Mouse (Mus musculus) R1 (cell line): ENCODE measurements around the gene Exo1.

ENCODE experiments used
- DNase-seq: peaks from one replicate; pipeline ENCODE4 v3.0.0-alpha.2; 2018; ENCODE audit warnings: low read depth, low spot score

The Exo1 gene

GRCm38 (mm10) chr1:175880453-175881296 is at the start of gene Exo1:
Gene Exo1, plus strand, starts transcription at chr1:175880581.
- DNase-seq: peak; percentile 90

GRCm38 (mm10) chr1:175855515-175855914 is 24.9 kb upstream of the Exo1 start:
- DNase-seq: no peak

DNA sequence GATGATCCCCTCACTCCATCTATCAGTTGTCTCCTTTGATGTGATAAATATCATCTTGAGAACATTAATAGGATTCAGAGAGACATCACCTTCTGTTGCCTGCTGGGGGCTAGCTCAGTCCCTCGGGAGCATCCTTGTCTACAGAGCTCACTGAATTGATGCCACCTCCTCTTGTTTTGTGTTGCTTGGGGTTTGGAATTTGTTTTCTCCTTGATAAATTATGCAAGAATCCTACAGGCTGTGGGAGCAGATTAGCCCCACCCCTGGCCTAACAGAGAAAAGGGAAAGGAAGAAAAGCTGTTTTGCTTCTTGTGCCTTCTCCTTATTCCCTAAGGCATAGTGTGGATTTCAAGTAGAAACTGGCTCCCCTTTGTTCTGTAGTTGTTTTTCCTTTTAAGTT is 13.3 kb upstream of the Exo1 start:
- DNase-seq: peak; percentile 57

DNA sequence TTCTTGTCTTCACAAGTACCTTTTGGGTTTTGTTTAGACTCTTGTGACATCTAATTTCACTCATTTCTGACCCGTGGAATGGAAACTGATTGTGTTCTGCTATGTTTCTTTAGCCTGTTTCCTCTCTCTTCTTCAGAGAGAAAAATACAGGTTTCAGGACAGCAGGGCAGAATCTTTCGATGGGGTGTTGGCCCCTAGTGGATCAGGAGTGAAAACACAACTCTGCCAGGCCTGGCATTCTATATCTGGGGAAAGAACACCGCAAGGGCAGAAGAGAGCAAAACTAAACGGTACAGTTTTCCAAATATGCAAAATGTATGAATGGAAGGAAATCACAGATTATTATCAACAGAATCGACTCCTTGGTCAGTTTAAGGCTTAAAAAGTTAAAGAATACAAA is 12.8 kb upstream of the Exo1 start:
- DNase-seq: peak; percentile 38

- peak; percentile 17 for DNase-seq
Observed at GRCm38 (mm10) chr1:175870716-175871115, 9.7 kb upstream of the Exo1 start.

- no peak for DNase-seq
Observed at GRCm38 (mm10) chr1:175872028-175872816, 8.2 kb upstream of the Exo1 start.

DNA sequence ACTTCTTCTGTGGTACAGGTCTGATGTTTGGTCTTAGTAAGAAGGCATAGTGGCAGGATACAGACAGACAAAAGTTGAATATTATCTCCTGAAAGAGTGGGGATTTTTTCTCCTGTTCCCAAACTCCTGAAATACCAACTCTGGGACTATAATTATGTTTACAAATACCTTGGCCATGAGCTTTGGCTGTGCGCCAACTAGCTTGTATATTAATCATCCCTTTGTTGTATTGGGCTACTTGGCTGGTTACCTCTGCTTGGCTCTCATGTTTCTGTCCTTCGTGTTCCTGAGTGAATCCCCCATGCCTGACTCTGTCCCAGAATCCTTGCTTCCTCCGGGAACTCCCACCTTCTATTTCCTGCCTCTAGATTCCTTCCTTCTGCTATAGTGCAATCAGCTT is 3.0 kb downstream of the Exo1 start:
- DNase-seq: no peak

- DNase-seq: no peak
Observed at GRCm38 (mm10) chr1:175893263-175893662, 12.9 kb downstream of the Exo1 start.

- DNase-seq: no peak
Observed at GRCm38 (mm10) chr1:175893726-175894125, 13.3 kb downstream of the Exo1 start.

GRCm38 (mm10) chr1:175911207-175911606 is 30.8 kb downstream of the Exo1 start:
- DNase-seq: no peak

DNA sequence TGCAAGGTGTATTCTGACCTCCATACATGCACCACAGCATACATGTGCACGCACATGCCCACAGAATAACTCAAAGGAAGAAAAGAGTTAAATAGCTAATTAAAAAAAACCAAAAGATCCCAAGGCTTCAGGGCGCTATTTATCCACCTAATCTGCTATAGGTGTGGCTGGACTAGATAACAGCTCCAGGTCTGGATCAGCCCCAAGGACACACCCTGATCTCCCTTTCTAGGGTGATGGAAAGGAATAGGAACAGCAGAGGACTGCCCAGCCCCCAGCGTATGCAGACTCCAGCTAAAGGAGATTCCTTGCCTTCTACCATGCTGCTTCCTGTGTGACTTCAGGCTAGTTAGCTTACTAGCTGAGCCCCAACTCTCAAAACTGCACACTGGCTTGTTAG is 31.7 kb downstream of the Exo1 start:
- DNase-seq: peak; percentile 32

GRCm38 (mm10) chr1:175913728-175914303 is 33.4 kb downstream of the Exo1 start:
- DNase-seq: no peak

- no peak for DNase-seq
Observed at GRCm38 (mm10) chr1:175920029-175920428, 39.6 kb downstream of the Exo1 start, which contains the start of gene Gm38100. Gene Gm38100, plus strand, starts transcription at chr1:175920329.

GRCm38 (mm10) chr1:175921091-175921490 is 40.7 kb downstream of the Exo1 start:
- no peak for DNase-seq

DNA sequence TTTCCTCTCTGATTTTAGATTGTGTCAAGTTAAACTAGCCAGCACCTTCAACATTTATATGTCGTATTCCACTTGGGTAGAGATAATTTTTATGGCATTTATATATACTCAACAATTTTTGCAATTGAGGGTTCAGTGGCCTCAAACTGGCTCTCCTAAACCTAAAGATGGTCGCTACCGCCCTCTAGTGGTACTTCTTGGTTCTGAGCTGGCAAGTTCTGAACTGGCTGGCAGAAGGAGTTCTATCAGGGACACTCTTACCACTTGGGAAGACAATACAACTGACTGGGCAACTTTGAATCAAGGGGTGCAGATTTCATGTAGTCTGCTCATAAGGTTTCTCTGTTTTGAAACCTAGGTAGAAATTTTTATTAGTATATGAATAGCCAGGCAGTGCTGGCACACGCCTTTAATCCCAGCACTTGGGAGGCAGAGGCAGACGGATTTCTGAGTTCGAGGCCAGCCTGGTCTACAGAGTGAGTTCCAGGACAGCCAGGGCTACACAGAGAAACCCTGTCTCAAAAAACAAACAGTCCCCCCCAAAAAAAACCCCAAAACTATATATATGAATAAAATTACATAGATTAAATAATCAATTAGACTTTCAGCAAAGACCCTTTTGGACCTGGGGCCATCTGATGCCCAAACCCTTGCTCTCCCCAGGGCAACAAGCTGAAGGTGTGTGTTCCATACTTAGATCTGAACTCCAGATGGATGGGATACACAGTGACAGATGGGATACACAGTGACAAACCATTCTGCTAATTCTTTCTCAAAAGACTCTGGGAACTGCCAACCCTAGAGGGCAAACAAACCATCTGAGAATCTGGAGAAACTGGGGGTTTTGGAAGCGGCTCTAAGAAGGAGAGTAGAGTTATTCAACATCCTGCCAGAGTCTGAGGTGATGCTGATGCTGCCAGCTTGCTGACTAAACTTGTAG is 43.7 kb downstream of the Exo1 start:
- peak; percentile 67 for DNase-seq

- no peak for DNase-seq
Observed at GRCm38 (mm10) chr1:175931391-175931790, 51.0 kb downstream of the Exo1 start.

- peak; percentile 88 for DNase-seq
Observed at GRCm38 (mm10) chr1:175936282-175936737, 55.9 kb downstream of the Exo1 start.

GRCm38 (mm10) chr1:175938731-175939130 is 58.4 kb downstream of the Exo1 start:
- DNase-seq: no peak

GRCm38 (mm10) chr1:175943168-175943567 is 62.8 kb downstream of the Exo1 start:
- no peak for DNase-seq

- DNase-seq: no peak
Observed at GRCm38 (mm10) chr1:175946718-175947315, 66.4 kb downstream of the Exo1 start.

- no peak for DNase-seq
Observed at GRCm38 (mm10) chr1:175950421-175950820, 70.0 kb downstream of the Exo1 start.
